Mouse (Mus musculus) intestine, embryonic 16.5 days (tissue): ENCODE measurements at regions not wholly inside any gene's neighbourhood (a gene's known extent, or its start where the extent isn't known, plus 50 kb on each side); places are given as distances from the start of the nearest gene placed in this dataset.

ENCODE experiments used
- ATAC-seq: fragments of 200-750 bp; cut with Nextera tagmentation; 2 replicates; pipeline ENCODE4 v1.8.0; 2017; ENCODE audit warnings: moderate TSS enrichment, moderate library complexity
- H3K27ac ChIP-seq: fragments of 300-500 bp; sonication (generic); 2 replicates; pipeline ENCODE4 v1.5.1; 2014; ENCODE audit warnings: mild to moderate bottlenecking, low read length
- H3K27me3 ChIP-seq: fragments of 300-500 bp; sonication (generic); replicated peaks from 2 replicates; pipeline ENCODE4 v1.6.1; 2014; ENCODE audit warnings: low read length, control low read depth, mixed read lengths; ENCODE audit not compliant: control insufficient read depth, insufficient read depth
- H3K36me3 ChIP-seq: fragments of 300-500 bp; sonication (generic); 2 replicates; pipeline ENCODE4 v1.6.1; 2014; ENCODE audit warnings: low read length, control low read depth; ENCODE audit not compliant: control insufficient read depth, insufficient read depth
- H3K4me1 ChIP-seq: fragments of 300-500 bp; sonication (generic); 2 replicates; pipeline ENCODE4 v1.6.1; 2014; ENCODE audit warnings: low read length, control low read depth, mixed read lengths; ENCODE audit not compliant: control insufficient read depth, insufficient read depth
- H3K4me2 ChIP-seq: fragments of 300-500 bp; sonication (generic); 2 replicates; pipeline ENCODE4 v1.6.1; 2014; ENCODE audit warnings: low read depth, low read length, control low read depth
- H3K4me3 ChIP-seq: fragments of 300-500 bp; sonication (generic); 2 replicates; pipeline ENCODE4 v1.5.1; 2014; ENCODE audit warnings: mild to moderate bottlenecking, low read length
- H3K9ac ChIP-seq: fragments of 300-500 bp; sonication (generic); 2 replicates; pipeline ENCODE4 v1.6.1; 2014; ENCODE audit warnings: low read depth, low read length
- H3K9me3 ChIP-seq: fragments of 300-500 bp; sonication (generic); 2 replicates; pipeline ENCODE4 v1.6.1; 2016; ENCODE audit warnings: low read length, control low read depth; ENCODE audit not compliant: control insufficient read depth
- WGBS: fragments of 180-500 bp; shearing (Covaris S2); extraction: QIAGEN DNeasy Blood & Tissue Kit; methylation state at CpG from one replicate; pipeline ENCODE4 v1.1.7; 2014; 5-methylcytosine and 5-hydroxymethylcytosine counted together

GRCm38 (mm10) chr12:94605566-94605965 is 1086.5 kb upstream of the Flrt2 start:
- Histone ChIP-seq H3K9ac (no peak overlapping the region), H3K36me3 (no peaks in the 10 kb centered on the region), H3K9me3 (no peaks in the 10 kb centered on the region), H3K27me3 (no peaks in the 10 kb centered on the region), H3K4me2 (no peak overlapping the region), H3K4me1 (no peaks in the 10 kb centered on the region), H3K4me3 (no peak overlapping the region), H3K27ac (no peak overlapping the region)
- no peak for ATAC-seq
- 49% methylated on average over 1 of the region's 1 CpGs for WGBS

GRCm38 (mm10) chr12:94636555-94636954 is 1055.5 kb upstream of the Flrt2 start:
- Histone ChIP-seq H3K4me2 (no peak overlapping the region), H3K36me3 (no peaks in the 10 kb centered on the region), H3K9ac (no peak overlapping the region), H3K27me3 (no peaks in the 10 kb centered on the region), H3K4me3 (no peak overlapping the region), H3K27ac (no peak overlapping the region), H3K4me1 (no peaks in the 10 kb centered on the region), H3K9me3 (no peaks in the 10 kb centered on the region)
- no peak for ATAC-seq
- WGBS: 91% methylated on average over 1 of the region's 1 CpGs

GRCm38 (mm10) chr12:94640153-94640552 is 1051.9 kb upstream of the Flrt2 start:
- H3K9me3 ChIP-seq: no peaks in the 10 kb centered on the region
- no peak overlapping the region for H3K4me2 ChIP-seq
- no peaks in the 10 kb centered on the region for H3K27me3 ChIP-seq
- no peak overlapping the region for H3K9ac ChIP-seq
- H3K4me3 ChIP-seq: no peak overlapping the region
- no peaks in the 10 kb centered on the region for H3K36me3 ChIP-seq
- no peak overlapping the region for H3K27ac ChIP-seq
- H3K4me1 ChIP-seq: no peaks in the 10 kb centered on the region
- ATAC-seq: no peak
- WGBS: 72% methylated on average over 4 of the region's 4 CpGs

- Histone ChIP-seq H3K9ac (no peak overlapping the region), H3K4me3 (no peak overlapping the region), H3K4me1 (no peaks in the 10 kb centered on the region), H3K27me3 (no peaks in the 10 kb centered on the region), H3K36me3 (no peaks in the 10 kb centered on the region), H3K4me2 (no peak overlapping the region), H3K9me3 (no peaks in the 10 kb centered on the region), H3K27ac (no peak overlapping the region)
- 0 out of 2 replicates have a peak, but pooled peaks have one; percentile 40 for ATAC-seq
- 56% methylated on average over 2 of the region's 2 CpGs for WGBS
Observed at GRCm38 (mm10) chr12:94645302-94645701, 1046.7 kb upstream of the Flrt2 start.

- WGBS: 77% methylated on average over 1 of the region's 1 CpGs
- no peaks in the 10 kb centered on the region for H3K4me1 ChIP-seq
- ATAC-seq: no peak
- no peak overlapping the region for H3K4me3 ChIP-seq
- no peaks in the 10 kb centered on the region for H3K27me3 ChIP-seq
- no peak overlapping the region for H3K9ac ChIP-seq
- H3K4me2 ChIP-seq: no peak overlapping the region
- no peak overlapping the region for H3K27ac ChIP-seq
- H3K9me3 ChIP-seq: no peaks in the 10 kb centered on the region
- H3K36me3 ChIP-seq: no peaks in the 10 kb centered on the region
Observed at GRCm38 (mm10) chr12:94670035-94670434, 1022.0 kb upstream of the Flrt2 start.

GRCm38 (mm10) chr12:94674925-94675324 is 1017.1 kb upstream of the Flrt2 start:
- no peaks in the 10 kb centered on the region for H3K4me1 ChIP-seq
- no peak overlapping the region for H3K27ac ChIP-seq
- H3K4me2 ChIP-seq: no peak overlapping the region
- H3K9me3 ChIP-seq: no peaks in the 10 kb centered on the region
- H3K27me3 ChIP-seq: no peaks in the 10 kb centered on the region
- WGBS: 93% methylated on average over 2 of the region's 2 CpGs
- H3K4me3 ChIP-seq: no peak overlapping the region
- no peaks in the 10 kb centered on the region for H3K36me3 ChIP-seq
- H3K9ac ChIP-seq: no peak overlapping the region
- ATAC-seq: no peak

GRCm38 (mm10) chr12:94691341-94692029 is 1000.5 kb upstream of the Flrt2 start:
- ATAC-seq: no peak
- H3K4me2 ChIP-seq: no peak overlapping the region
- WGBS: 85% methylated on average over 2 of the region's 2 CpGs
- no peaks in the 10 kb centered on the region for H3K36me3 ChIP-seq
- no peaks in the 10 kb centered on the region for H3K27me3 ChIP-seq
- H3K27ac ChIP-seq: no peak overlapping the region
- no peak overlapping the region for H3K9ac ChIP-seq
- no peaks in the 10 kb centered on the region for H3K9me3 ChIP-seq
- H3K4me3 ChIP-seq: no peak overlapping the region
- H3K4me1 ChIP-seq: no peaks in the 10 kb centered on the region

GRCm38 (mm10) chr12:94731391-94731790 is 960.6 kb upstream of the Flrt2 start:
- no peaks in the 10 kb centered on the region for H3K36me3 ChIP-seq
- no peak overlapping the region for H3K27ac ChIP-seq
- no peaks in the 10 kb centered on the region for H3K4me1 ChIP-seq
- no peak overlapping the region for H3K9ac ChIP-seq
- no peaks in the 10 kb centered on the region for H3K27me3 ChIP-seq
- ATAC-seq: no peak
- 77% methylated on average over 5 of the region's 5 CpGs for WGBS
- H3K9me3 ChIP-seq: no peaks in the 10 kb centered on the region
- H3K4me2 ChIP-seq: no peak overlapping the region
- no peak overlapping the region for H3K4me3 ChIP-seq

GRCm38 (mm10) chr12:94733179-94733578 is 958.8 kb upstream of the Flrt2 start:
- no peak for ATAC-seq

GRCm38 (mm10) chr12:94737263-94737662 is 954.8 kb upstream of the Flrt2 start:
- ATAC-seq: no peak
- Histone ChIP-seq H3K9ac (no peak overlapping the region), H3K27ac (no peak overlapping the region), H3K4me3 (no peak overlapping the region), H3K27me3 (no peaks in the 10 kb centered on the region), H3K4me1 (no peaks in the 10 kb centered on the region), H3K4me2 (no peak overlapping the region), H3K9me3 (no peaks in the 10 kb centered on the region), H3K36me3 (no peaks in the 10 kb centered on the region)
- whole genome bisulfite sequencing: 49% methylated on average over 4 of the region's 4 CpGs

More at GRCm38 (mm10) chr12:94733179-94733578, 958.8 kb upstream of the Flrt2 start:
- no peaks in the 10 kb centered on the region for H3K9me3 ChIP-seq
- no peak overlapping the region for H3K4me2 ChIP-seq
- no peaks in the 10 kb centered on the region for H3K36me3 ChIP-seq
- no peak overlapping the region for H3K9ac ChIP-seq
- no peak overlapping the region for H3K27ac ChIP-seq
- 63% methylated on average over 4 of the region's 4 CpGs for WGBS
- H3K4me1 ChIP-seq: no peaks in the 10 kb centered on the region
- H3K27me3 ChIP-seq: no peaks in the 10 kb centered on the region
- H3K4me3 ChIP-seq: no peak overlapping the region
